Comparison of ENCODE assay signal across 8 mouse cellular contexts in genomic region chr11:78019676-78020075, GRCm38 (mm10). TPM values are rescaled to one million over a fixed set of nuclear protein-coding genes. Genes with fewer than 3 reads are reported as not detected.
DNase-seq lines count a peak whose midpoint lies in the region; ATAC-seq and TF ChIP-seq lines count a peak whose summit lies in the region.

No protein-coding gene starts in this region.

- H3K4me1 ChIP-seq in kidney, embryonic 14.5 days (ENCODE audit: control insufficient read depth, insufficient read depth, low read length), result no peaks in the 10 kb centered on the region
- no peaks in the 10 kb centered on the region for H3K4me1 ChIP-seq in bone marrow, adult 2 months (ENCODE audit: control insufficient read depth, insufficient read depth, low read length)
- no peaks in the 10 kb centered on the region for H3K4me1 ChIP-seq in midbrain, embryonic 14.5 days (ENCODE audit: control insufficient read depth, insufficient read depth, low read length)

- no peak for TF ChIP-seq POLR2A in bone marrow, adult 2 months (IDR thresholded peaks at IDR 0.05; ENCODE audit: borderline replicate concordance, control insufficient read depth, low read depth, low read length)

- 23% methylated on average over 4 of the region's 4 CpGs for WGBS in kidney, embryonic 14.5 days
- WGBS in bone marrow, adult 2 months, result 26% methylated on average over 4 of the region's 4 CpGs
- 27% methylated on average over 4 of the region's 4 CpGs for WGBS in midbrain, embryonic 14.5 days

- DNase-seq in kidney, adult 11 months, result peak; percentile 48
- peak; percentile 48 to 62 for DNase-seq in left cerebral cortex, postnatal 36 days (ENCODE audit: low spot score in 2 of 2)
- DNase-seq in midbrain, embryonic 14.5 days, result peak; percentile 89
- DNase-seq in spleen, postnatal 14 days (ENCODE audit: low spot score in 2 of 2), result peak; percentile 53 to 71

- ATAC-seq in kidney, embryonic 14.5 days (ENCODE audit: low FRiP score, low TSS enrichment), result no peak
- ATAC-seq in erythroblast, adult 5-6 weeks (replicated peaks; ENCODE audit: low FRiP score, poor library complexity, severe bottlenecking), result peak; percentile 83
- peak; percentile 76 to 81 for ATAC-seq in hematopoietic stem cell, adult 5-6 weeks (replicated peaks in 1 of 2; ENCODE audit: insufficient read depth in 1 of 2, low FRiP score in 2 of 2, low TSS enrichment in 1 of 2, low read depth in 1 of 2, poor library complexity in 2 of 2, severe bottlenecking in 2 of 2)
- no peak for ATAC-seq in midbrain, embryonic 14.5 days (ENCODE audit: low FRiP score, low TSS enrichment)

- peak; percentile 56 for TF ChIP-seq CTCF in bone marrow, adult 2 months (IDR thresholded peaks at IDR 0.05; ENCODE audit: control insufficient read depth, insufficient read depth, low read length)

- H3K27me3 ChIP-seq in kidney, embryonic 14.5 days (ENCODE audit: control insufficient read depth, insufficient read depth, low read length), result no peaks in the 10 kb centered on the region
- H3K27me3 ChIP-seq in midbrain, embryonic 14.5 days (ENCODE audit: control insufficient read depth, insufficient read depth, low read length), result no peaks in the 10 kb centered on the region

- H3K36me3 ChIP-seq in kidney, embryonic 14.5 days (ENCODE audit: control insufficient read depth, insufficient read depth, low read length), result peaks cover 90% of the 10 kb centered on the region
- H3K36me3 ChIP-seq in midbrain, embryonic 14.5 days (ENCODE audit: control insufficient read depth, insufficient read depth, low read length), result peaks cover 91% of the 10 kb centered on the region

- no peak overlapping the region for H3K4me3 ChIP-seq in kidney, embryonic 14.5 days (ENCODE audit: low read length)
- H3K4me3 ChIP-seq in bone marrow, adult 2 months (replicated peaks; ENCODE audit: control insufficient read depth, low read depth, low read length), result no peak overlapping the region
- no peak overlapping the region for H3K4me3 ChIP-seq in midbrain, embryonic 14.5 days (replicated peaks; ENCODE audit: low read depth, low read length)

- H3K9ac ChIP-seq in kidney, embryonic 14.5 days (ENCODE audit: low read depth, low read length), result no peak overlapping the region
- no peak overlapping the region for H3K9ac ChIP-seq in midbrain, embryonic 14.5 days (replicated peaks; ENCODE audit: low read length)

- H3K9me3 ChIP-seq in kidney, embryonic 14.5 days (ENCODE audit: control insufficient read depth, low read length), result no peaks in the 10 kb centered on the region
- H3K9me3 ChIP-seq in midbrain, embryonic 14.5 days (ENCODE audit: control insufficient read depth, low read length), result no peaks in the 10 kb centered on the region

- intact Hi-C loops in left cerebral cortex, postnatal 36 days (cut with DNase I), result no loop called here

- H3K27ac ChIP-seq in kidney, embryonic 14.5 days (ENCODE audit: low read depth, low read length), result no peak overlapping the region
- no peak overlapping the region for H3K27ac ChIP-seq in bone marrow, adult 2 months (ENCODE audit: control insufficient read depth, insufficient read depth, low read depth, low read length, poor library complexity)
- H3K27ac ChIP-seq in midbrain, embryonic 14.5 days (replicated peaks; ENCODE audit: low read depth, low read length), result no peak overlapping the region

- no peak overlapping the region for H3K4me2 ChIP-seq in kidney, embryonic 14.5 days (replicated peaks; ENCODE audit: low read depth, low read length)
- H3K4me2 ChIP-seq in midbrain, embryonic 14.5 days (ENCODE audit: low read length), result no peak overlapping the region

RNA-seq across cellular contexts. Expression of gene Dhrs13, which starts 12.4 kb away (rescaled TPM):
- 20.3 and 20.4 TPM in 2 replicates for polyA plus RNA-seq in kidney, embryonic 14.5 days (2014; fragmentation: Nextera tagmentation; extraction: Ambion mirVana)
- polyA plus RNA-seq in bone marrow, adult 2 months (2011; ENCODE audit: insufficient read depth, insufficient read length, low replicate concordance, missing spikeins), result 6.5 and 10.8 TPM in 2 replicates
- 3.1 and 6.0 TPM in 2 replicates for total RNA-seq in erythroblast, adult 5-6 weeks (2015; ENCODE audit: low replicate concordance)
- 1.5 and 3.6 TPM in 2 replicates for total RNA-seq in erythroblast, adult 5-6 weeks (2017; ENCODE audit: low replicate concordance)
- total RNA-seq in hematopoietic stem cell, adult 5-6 weeks (2017), result 7.1 and 12.3 TPM in 2 replicates
- total RNA-seq in left cerebral cortex, postnatal 36 days (2021), result 1 to 10 TPM; 7.2 to 8.0 TPM
- polyA plus RNA-seq in midbrain, embryonic 14.5 days (2014; fragmentation: Nextera tagmentation; extraction: Ambion mirVana), result 51.3 and 62.5 TPM in 2 replicates

RNA-seq across cellular contexts. Expression of gene Flot2, which starts 18.1 kb away (rescaled TPM):
- 25.6 and 45.7 TPM in 2 replicates for polyA plus RNA-seq in kidney, embryonic 14.5 days (2014; fragmentation: Nextera tagmentation; extraction: Ambion mirVana)
- polyA plus RNA-seq in bone marrow, adult 2 months (2011; ENCODE audit: insufficient read depth, insufficient read length, low replicate concordance, missing spikeins), result 21.1 and 44.1 TPM in 2 replicates
- 14.2 and 31.5 TPM in 2 replicates for total RNA-seq in erythroblast, adult 5-6 weeks (2015; ENCODE audit: low replicate concordance)
- 22.5 and 24.7 TPM in 2 replicates for total RNA-seq in erythroblast, adult 5-6 weeks (2017; ENCODE audit: low replicate concordance)
- 40.9 and 46.3 TPM in 2 replicates for total RNA-seq in hematopoietic stem cell, adult 5-6 weeks (2017)
- 100 to 1,000 TPM in 1 of 2 experiments, 10 to 100 TPM in 1; 89.5 to 103 TPM for total RNA-seq in left cerebral cortex, postnatal 36 days (2021)
- 57.4 and 64.8 TPM in 2 replicates for polyA plus RNA-seq in midbrain, embryonic 14.5 days (2014; fragmentation: Nextera tagmentation; extraction: Ambion mirVana)

RNA-seq across cellular contexts. Expression of gene Phf12, which starts 37.1 kb away (rescaled TPM):
- 16.1 and 22.6 TPM in 2 replicates for polyA plus RNA-seq in kidney, embryonic 14.5 days (2014; fragmentation: Nextera tagmentation; extraction: Ambion mirVana)
- polyA plus RNA-seq in bone marrow, adult 2 months (2011; ENCODE audit: insufficient read depth, insufficient read length, low replicate concordance, missing spikeins), result 41.8 and 59.4 TPM in 2 replicates
- 19.9 and 24.2 TPM in 2 replicates for total RNA-seq in erythroblast, adult 5-6 weeks (2015; ENCODE audit: low replicate concordance)
- total RNA-seq in erythroblast, adult 5-6 weeks (2017; ENCODE audit: low replicate concordance), result 9.8 and 11.5 TPM in 2 replicates
- total RNA-seq in hematopoietic stem cell, adult 5-6 weeks (2017), result 24.6 and 42.8 TPM in 2 replicates
- total RNA-seq in left cerebral cortex, postnatal 36 days (2021), result 10 to 100 TPM; 51.7 to 63.6 TPM
- polyA plus RNA-seq in midbrain, embryonic 14.5 days (2014; fragmentation: Nextera tagmentation; extraction: Ambion mirVana), result 18.5 and 20.3 TPM in 2 replicates

Comparison
In these comparisons a context has a peak if more than half of its experiments do, and no peak if none do; other contexts are left out.
1. ATAC-seq: peak in erythroblast, adult 5-6 weeks (single experiment) and hematopoietic stem cell, adult 5-6 weeks (2 of 2); none in kidney, embryonic 14.5 days (single experiment) and midbrain, embryonic 14.5 days (single experiment).
2. Peak in every context shown above with its lines, with median percentiles within 50 percentile points of each other: DNase-seq.